Mouse (Mus musculus): Measurements from ENCODE around the gene Lmna.

DNA sequence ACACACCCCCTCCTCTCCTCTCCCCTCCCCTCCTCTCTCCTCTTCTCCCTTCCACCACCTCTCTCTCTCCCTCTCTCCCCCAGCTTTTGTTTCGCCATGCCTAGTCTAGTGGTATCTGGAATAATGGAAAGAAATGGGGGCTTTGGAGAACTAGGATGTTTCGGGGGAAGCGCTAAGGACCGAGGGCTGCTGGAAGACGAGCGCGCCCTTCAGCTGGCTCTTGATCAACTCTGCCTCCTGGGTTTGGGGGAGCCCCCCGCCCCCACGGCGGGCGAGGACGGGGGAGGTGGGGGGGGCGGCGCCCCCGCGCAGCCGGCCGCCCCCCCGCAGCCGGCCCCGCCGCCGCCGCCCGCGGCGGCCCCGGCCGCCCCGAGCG, 22.5 kb upstream of the Lmna start, which contains the start of gene Mex3a:
- TF ChIP-seq CTCF (IDR thresholded peaks at IDR 0.05; ENCODE audit: borderline replicate concordance, insufficient read depth, low read depth, low read length) (no peak), POLR2A (IDR thresholded peaks at IDR 0.05; ENCODE audit: borderline replicate concordance, insufficient read depth, low read length) (no peak)
